Mouse (Mus musculus) A20 (cell line): ENCODE data around the gene Vrk3.

Source experiments
- DNase-seq: peaks from one replicate; pipeline ENCODE4 v3.0.0-alpha.2; 2011; ENCODE audit warnings: low read depth, low spot score

Gene Vrk3

DNA sequence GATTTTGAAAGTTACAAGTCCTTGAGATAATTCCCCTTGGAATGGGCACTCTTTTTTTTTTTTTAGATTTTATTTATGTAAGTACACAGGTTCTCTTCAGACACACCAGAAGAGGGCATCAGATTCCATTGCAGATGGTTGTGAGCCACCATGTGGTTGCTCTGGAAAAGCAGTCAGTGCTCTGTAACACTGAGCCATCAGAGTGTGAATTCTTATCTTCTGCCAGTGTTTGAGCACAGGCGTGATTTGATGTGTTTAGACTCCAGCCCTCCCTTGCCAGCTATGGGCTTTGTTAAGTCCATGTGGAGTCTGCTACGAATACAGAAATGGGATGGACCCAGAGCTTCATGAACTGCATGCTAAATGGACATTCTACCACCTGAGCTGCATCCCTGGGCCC lies 70.0 kb downstream of the Vrk3 start:
- peak; percentile 44 for DNase-seq

DNA sequence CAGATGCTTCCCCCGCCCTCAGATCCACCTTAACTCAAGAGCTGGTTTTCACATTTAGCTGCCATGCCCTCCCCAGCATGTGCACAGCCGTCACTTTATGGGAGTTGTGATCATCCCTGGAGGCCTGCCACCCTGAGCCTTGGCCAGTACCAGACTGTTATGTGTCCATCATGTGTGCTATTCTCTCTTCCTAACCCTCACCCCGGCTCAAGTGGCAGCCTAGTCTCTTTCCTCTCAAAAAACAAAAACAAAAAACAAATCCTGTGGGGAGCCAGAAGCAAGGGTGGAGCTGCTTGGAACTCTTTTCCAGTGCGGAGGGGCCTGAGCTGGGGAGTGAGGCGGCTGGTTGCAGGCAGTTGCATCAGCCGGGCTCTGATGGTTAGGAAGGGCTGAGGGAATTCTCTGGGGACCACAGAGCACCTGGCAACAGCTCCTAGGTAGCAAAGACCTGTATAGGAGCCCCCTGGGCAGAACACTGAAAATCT lies 70.6 kb downstream of the Vrk3 start:
- DNase-seq: peak; percentile 55

DNA sequence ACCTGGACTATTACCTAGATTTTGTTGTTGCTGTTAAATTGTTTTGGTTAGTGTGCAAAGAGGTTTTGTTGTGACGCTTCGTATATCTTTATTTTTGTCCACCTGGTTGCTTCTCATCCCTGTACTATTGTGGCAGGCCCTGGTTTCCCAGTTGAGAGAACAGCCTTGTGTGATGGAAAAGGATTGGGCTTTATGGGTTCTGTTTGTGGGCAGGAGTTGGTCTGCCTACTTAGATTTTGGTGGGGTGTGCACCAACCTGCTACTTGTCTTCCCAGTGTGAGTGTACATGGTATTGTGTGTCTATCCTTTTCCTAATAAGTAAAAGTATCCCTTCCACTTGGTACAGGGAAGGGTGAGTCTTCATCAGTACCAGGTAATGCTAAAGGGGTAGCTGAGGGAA lies 71.2 kb downstream of the Vrk3 start:
- no peak for DNase-seq

DNA sequence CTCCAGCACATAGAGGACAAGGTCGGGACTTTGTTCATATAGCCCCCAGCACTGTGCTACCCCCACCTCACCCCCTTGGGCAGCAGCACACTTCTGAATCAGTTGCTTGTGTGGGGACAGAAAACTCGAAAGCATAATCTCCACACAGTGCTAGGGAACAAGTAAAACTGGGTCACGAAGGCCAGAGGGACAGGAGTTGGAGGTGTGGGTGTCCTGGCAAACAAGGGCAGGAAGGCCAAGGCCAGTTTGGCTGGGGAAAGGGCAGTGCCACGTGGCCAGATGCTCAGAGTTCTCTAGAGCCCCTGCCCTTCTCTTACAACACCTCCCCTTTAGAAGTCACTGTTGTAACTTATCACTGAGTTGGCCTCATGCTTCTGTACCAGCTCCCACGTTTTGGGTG lies 71.7 kb downstream of the Vrk3 start:
- DNase-seq: no peak

DNA sequence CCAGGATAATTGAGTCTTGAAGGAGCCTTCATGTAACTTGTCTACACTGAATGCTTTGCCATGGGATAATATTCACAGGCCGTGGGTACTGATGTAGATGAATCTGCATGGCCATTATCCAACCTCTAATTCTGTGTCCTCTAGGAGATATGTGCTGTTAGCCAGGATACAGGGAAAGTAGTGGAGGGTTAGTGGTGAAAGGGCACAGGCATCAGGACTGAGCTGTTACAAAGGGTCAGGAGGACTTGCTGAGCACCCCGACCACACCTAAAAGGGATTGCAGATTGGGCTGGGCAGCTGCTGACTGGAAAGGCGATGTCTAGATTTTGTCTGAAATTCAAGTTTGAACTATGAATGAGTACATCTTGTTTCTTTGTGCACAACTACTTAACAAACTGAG lies 72.3 kb downstream of the Vrk3 start:
- no peak for DNase-seq

DNA sequence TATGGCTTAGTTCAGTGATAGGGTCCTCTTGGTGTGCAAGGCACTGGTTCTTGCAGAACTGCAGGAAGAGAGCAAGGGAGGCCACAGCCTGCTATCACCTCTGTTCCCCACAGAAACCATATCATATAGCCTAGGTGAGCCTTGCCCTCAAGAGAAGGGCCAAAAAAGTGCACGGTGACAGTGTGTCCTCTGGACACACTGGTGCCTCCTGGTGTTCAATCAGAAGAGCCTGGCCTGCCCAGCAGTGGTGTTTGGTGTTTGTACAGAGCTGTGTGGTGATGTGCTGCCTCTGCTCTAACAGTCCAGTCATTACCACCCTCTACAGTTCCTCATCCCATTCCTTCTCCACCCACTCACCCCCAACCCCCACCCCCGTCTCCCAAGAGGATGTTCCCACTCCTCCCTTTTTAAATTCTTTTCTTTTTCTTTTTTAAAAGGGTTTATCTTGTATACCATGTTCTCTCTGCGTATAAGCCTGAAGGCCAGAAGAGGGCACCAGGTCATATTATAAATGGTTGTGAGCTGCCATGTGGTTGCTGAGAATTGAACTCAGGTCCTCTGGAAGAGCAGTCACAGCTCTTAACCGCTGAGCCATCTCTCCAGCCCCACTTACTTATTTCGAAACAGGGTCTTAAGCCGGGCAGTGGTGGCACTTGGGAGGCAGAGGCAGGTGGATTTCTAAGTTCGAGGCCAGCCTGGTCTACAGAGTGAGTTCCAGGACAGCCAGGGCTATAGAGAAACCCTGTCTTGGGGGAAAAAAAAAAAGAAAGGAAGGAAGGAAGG lies 73.6 kb downstream of the Vrk3 start:
- DNase-seq: peak; percentile 40

DNA sequence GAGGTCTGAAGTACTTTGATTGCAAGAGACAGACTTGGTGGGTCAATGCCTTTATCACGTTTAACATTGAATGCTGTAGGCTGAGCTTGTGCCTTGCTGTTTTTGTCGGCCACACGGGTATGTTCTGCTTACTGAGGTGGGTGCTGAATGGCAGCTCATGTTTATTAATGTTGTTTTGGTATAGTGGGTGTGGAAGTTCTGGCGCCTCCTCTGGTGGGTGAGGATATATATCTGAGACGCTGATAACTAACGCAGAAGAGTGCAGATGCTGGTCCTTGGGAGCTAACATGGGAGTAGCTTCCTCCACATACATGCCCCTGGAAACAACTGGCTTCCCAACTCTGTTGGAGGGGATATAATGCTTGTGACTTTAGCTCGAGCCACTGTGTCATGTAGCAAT lies 75.2 kb downstream of the Vrk3 start:
- DNase-seq: no peak

DNA sequence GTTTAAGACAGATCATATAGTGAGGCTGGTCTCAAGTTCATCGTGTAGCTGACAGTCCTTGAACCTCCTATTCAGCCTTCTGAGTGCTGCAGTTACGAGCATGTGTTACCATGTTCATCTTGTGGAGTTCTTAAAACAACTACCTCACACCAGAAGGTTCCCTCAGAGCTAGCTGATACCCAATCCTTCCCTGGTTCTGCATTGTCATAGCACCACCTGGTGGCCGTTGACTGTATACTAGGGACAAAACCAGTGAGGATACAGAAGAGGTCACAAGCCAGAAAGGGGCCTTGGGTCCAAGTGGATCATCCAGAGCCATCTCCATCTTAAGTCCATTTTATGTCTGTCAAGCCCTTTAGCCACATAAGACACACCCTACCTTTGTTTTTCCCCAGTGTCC lies 76.7 kb downstream of the Vrk3 start:
- DNase-seq: peak; percentile 62

DNA sequence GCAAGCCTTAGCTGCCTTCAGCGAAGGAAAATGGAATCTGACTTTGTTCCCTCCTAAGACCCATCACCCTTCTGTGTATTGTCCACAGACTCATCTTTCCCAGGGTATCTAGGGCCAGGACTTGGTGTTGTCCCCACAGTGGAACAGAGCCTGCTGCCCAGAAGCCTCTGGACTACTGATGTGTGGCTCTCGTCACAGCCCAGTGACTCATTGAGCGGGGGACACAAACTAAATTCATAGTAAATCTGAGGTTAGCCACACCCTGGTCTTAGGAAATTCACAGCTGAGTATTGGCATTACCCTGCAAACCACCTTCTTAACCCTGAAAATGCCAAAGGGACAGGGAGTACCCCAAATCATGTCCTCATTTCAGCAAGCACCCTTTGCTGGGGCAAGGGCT lies 78.6 kb downstream of the Vrk3 start:
- DNase-seq: no peak
